Mouse (Mus musculus) spleen, postnatal 10 days (tissue): ENCODE measurements around the gene Vstm2l.

Experiments
- DNase-seq, 2 experiments: peaks; one replicate each; pipeline ENCODE4 v3.0.0; 2021 to 2022; ENCODE audit warnings: low spot score in 2 of 2

The Vstm2l gene

GRCm38 (mm10) chr2:157992501-157992900 lies 78.0 kb downstream of the Vstm2l start:
- DNase-seq: no peak
